Mouse (Mus musculus): ENCODE measurements around the gene Hist1h2bb.

The Hist1h2bb gene

GRCm38 (mm10) chr13:23750839-23751477, 4.4 kb downstream of the Hist1h2bb start, which contains the start of gene Hist1h2ab:
TSS of gene Hist1h2ab (plus strand) at chr13:23751126.
- peak; percentile 90 for DNase-seq

DNA sequence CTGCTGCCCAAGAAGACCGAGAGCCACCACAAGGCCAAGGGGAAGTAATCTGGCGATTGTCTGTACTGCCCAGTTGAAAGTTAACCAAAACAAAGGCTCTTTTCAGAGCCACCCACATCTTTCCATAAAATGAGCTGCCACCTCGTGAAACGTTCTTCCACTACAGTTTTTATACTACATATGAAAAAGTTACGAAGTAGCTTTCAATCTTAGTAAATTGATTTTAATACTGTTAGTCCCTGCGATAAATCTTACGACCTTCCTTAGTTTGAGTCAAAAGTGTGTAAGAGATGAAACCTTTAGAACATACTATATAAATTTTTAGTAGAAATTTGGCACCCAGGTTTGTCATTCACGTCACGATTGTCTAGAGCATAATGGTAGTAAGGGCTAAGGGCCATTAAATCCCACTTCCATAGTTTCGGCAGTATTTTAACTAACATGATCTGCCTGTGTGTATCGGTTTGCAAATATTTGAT, 5.0 kb downstream of the Hist1h2bb start:
- no peak for DNase-seq

GRCm38 (mm10) chr13:23752067-23752741, 5.7 kb downstream of the Hist1h2bb start, which contains the start of gene Hist1h3b:
TSS of gene Hist1h3b (plus strand) at chr13:23752267.
- DNase-seq = peak; percentile 96

- no peak for DNase-seq
These were observed 6.2 kb downstream of the Hist1h2bb start for GRCm38 (mm10) chr13:23752742-23753172.

GRCm38 (mm10) chr13:23753314-23754078, 7.0 kb downstream of the Hist1h2bb start:
- DNase-seq = no peak

GRCm38 (mm10) chr13:23755000-23755399, 8.5 kb downstream of the Hist1h2bb start:
- DNase-seq = no peak

GRCm38 (mm10) chr13:23756790-23757189, 10.3 kb downstream of the Hist1h2bb start, which contains the start of gene Hist1h4b:
TSS of gene Hist1h4b (plus strand) at chr13:23757013.
- peak; percentile 95 for DNase-seq

DNA sequence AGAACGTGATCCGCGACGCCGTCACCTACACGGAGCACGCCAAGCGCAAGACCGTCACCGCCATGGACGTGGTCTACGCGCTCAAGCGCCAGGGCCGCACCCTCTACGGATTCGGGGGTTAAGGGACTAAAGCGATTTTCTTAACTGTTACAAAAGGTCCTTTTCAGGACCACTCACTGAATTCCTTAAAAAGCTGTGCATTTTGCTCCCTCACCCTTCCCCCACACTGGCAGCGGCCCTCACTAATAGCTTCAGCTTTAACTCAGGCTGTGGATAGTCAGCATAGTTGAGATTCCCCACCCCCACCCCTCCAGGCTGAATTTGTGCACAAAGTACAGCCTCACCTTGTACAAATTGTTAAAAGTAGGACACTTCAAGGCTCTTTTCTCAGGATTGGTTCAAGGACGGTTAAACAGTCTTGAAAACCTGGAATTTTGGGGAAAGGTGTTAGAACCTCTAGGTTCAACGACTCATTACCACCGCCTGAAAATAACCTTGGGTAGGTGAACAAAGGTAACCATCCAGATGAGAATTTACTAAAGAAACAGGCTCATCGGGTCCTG, 10.8 kb downstream of the Hist1h2bb start:
- DNase-seq = peak; percentile 55

- no peak for DNase-seq
These were observed 11.4 kb downstream of the Hist1h2bb start for GRCm38 (mm10) chr13:23757921-23758320.

GRCm38 (mm10) chr13:23759251-23759771, 12.8 kb downstream of the Hist1h2bb start:
- DNase-seq = no peak

DNA sequence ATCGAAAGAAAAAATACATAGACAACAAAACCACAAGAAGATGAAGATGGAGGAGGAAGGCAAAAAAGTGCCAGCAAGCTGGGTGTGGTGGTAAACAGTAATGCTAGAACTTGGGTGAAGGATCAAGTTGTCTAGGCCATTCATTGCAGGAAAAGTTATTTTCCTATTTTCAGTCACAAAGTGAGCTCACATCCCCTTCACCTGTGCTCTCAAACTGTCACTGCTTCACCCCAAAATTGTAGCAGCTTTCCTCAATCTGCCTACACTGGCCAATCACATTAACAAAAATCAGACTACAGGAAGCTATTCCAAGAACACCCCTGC, 13.3 kb downstream of the Hist1h2bb start:
- no peak for DNase-seq

- peak; percentile 64 for DNase-seq
These were observed 13.9 kb downstream of the Hist1h2bb start for GRCm38 (mm10) chr13:23760240-23760971.

- peak; percentile 99 for DNase-seq
These were observed 14.7 kb downstream of the Hist1h2bb start, which contains the start of gene Hist1h4a for GRCm38 (mm10) chr13:23760972-23761864. TSS of gene Hist1h4a (minus strand) at chr13:23761230.

DNA sequence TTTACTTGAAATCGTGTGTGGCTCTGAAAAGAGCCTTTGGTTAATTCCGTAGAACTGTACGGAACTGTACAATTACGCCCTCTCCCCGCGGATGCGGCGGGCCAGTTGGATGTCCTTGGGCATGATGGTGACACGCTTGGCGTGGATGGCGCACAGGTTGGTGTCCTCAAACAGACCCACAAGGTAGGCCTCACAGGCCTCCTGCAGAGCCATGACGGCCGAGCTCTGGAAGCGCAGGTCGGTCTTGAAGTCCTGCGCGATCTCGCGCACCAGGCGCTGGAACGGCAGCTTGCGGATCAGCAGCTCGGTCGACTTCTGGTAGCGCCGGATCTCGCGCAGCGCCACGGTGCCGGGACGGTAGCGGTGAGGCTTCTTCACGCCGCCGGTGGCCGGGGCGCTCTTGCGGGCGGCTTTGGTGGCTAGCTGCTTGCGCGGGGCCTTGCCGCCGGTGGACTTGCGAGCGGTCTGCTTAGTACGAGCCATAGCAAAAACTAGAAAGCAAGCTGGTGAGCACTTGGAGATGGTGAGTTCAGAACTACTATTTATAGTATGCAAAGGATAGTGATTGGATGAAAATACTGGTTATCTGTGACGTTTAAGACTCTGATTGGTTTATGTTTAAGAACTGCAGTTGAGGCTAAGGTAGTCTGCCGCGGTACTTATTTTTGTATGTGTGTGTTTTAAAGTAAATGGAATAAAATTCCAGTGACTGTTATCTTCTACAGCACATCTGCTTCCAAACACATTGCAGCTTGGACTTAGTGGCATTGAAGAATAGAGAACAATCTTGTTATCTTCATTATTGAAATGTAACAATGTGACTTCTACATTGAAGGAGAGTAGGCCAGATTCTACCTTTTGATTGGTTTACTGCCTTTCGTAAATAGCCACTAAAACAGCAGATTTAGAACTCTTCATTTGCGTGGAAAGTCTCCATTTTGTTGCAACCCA, 15.6 kb downstream of the Hist1h2bb start, which contains the start of gene Hist1h3a:
Gene Hist1h3a, minus strand, starts transcription at position 516 of the 951 bp plus-strand sequence.
- DNase-seq = peak; percentile 94

GRCm38 (mm10) chr13:23763242-23763585, 16.7 kb downstream of the Hist1h2bb start:
- DNase-seq = no peak

DNA sequence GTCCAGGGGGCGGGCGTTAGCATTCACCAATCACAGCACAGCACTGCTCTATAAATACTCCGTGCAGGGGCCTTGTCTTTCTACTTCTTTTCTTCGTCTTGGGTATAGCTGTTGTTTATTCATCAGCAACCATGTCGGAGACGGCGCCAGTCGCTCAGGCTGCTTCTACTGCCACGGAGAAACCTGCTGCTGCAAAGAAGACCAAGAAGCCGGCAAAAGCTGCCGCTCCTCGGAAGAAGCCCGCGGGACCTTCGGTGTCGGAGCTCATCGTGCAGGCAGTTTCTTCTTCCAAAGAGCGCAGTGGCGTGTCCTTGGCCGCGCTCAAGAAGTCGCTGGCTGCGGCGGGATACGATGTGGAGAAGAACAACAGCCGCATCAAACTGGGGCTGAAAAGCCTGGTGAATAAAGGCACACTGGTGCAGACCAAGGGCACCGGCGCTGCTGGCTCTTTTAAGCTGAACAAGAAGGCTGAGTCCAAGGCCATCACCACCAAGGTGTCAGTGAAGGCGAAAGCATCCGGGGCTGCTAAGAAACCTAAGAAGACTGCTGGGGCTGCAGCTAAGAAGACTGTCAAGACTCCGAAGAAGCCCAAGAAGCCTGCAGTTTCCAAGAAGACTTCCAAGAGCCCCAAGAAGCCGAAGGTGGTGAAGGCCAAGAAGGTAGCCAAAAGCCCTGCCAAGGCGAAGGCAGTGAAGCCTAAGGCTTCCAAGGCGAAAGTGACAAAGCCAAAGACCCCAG, 17.2 kb downstream of the Hist1h2bb start, which contains the start of gene Hist1h1a:
Gene Hist1h1a, plus strand, starts transcription at position 81 of the 738 bp plus-strand sequence.
- peak; percentile 96 for DNase-seq

- DNase-seq = no peak
These were observed 18.0 kb downstream of the Hist1h2bb start for GRCm38 (mm10) chr13:23764324-23765171.

DNA sequence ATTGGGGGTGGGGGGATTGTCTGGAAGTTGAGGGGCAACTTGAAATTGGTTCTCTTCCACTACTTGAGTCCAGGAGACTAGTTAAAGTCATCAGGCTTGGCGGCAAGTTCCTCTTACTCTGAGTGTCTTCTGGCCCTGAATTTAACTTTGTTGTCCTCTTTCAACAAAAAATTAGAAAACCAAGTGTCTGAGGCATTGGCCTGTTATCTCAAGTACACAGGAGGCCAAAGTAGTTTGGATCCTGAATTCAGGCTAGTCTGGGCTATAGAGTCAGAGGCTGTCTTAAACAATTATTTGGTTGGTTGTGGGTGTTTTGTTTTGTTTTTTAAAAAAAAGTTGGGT, 18.6 kb downstream of the Hist1h2bb start:
- no peak for DNase-seq
